Comparison of ENCODE assay signal across 8 mouse cellular contexts in genomic region chr10:70095506-70096270, GRCm38 (mm10). TPM values are rescaled to one million over a fixed set of nuclear protein-coding genes. Genes with fewer than 3 reads are reported as not detected.
DNase-seq lines count a peak whose midpoint lies in the region; ATAC-seq and TF ChIP-seq lines count a peak whose summit lies in the region.

No protein-coding gene starts in this region.

- no peaks in the 10 kb centered on the region for H3K9me3 ChIP-seq in hindbrain, embryonic 12.5 days (replicated peaks)
- no peaks in the 10 kb centered on the region for H3K9me3 ChIP-seq in lung, embryonic 16.5 days (ENCODE audit: control insufficient read depth, low read length)

- peaks cover 14% of the 10 kb centered on the region for H3K4me1 ChIP-seq in bone marrow macrophage, adult 2 months (ENCODE audit: control insufficient read depth, insufficient read depth, low read length)
- H3K4me1 ChIP-seq in hindbrain, embryonic 12.5 days, result peaks cover 36% of the 10 kb centered on the region
- peaks cover 19% of the 10 kb centered on the region for H3K4me1 ChIP-seq in lung, embryonic 16.5 days (replicated peaks; ENCODE audit: control insufficient read depth, insufficient read depth, low read length)

- H3K27ac ChIP-seq in bone marrow macrophage, adult 2 months (ENCODE audit: insufficient read depth, low read depth, low read length), result peak overlapping the region; percentile 81
- 0 out of 2 replicates have a peak overlapping the region, but pooled peaks have one; percentile 25 for H3K27ac ChIP-seq in hindbrain, embryonic 12.5 days
- H3K27ac ChIP-seq in lung, embryonic 16.5 days (ENCODE audit: low read length), result peak overlapping the region; percentile 89

- ATAC-seq in hindbrain, embryonic 12.5 days (ENCODE audit: low FRiP score), result no peak
- ATAC-seq in lung, embryonic 16.5 days (ENCODE audit: low read depth), result no peak

- TF ChIP-seq CTCF in bone marrow macrophage, adult 2 months (IDR thresholded peaks at IDR 0.05; ENCODE audit: low read depth, low read length), result no peak

- WGBS in hindbrain, embryonic 12.5 days, result 18% methylated on average over 13 of the region's 13 CpGs
- WGBS in lung, embryonic 16.5 days, result 19% methylated on average over 13 of the region's 13 CpGs

- peak overlapping the region; percentile 78 for H3K4me3 ChIP-seq in bone marrow macrophage, adult 2 months (ENCODE audit: insufficient read depth, low read length)
- H3K4me3 ChIP-seq in hindbrain, embryonic 12.5 days, result peak overlapping the region; percentile 43
- H3K4me3 ChIP-seq in lung, embryonic 16.5 days (ENCODE audit: low read length), result peak overlapping the region; percentile 94

- peak overlapping the region; percentile 95 for H3K4me2 ChIP-seq in hindbrain, embryonic 12.5 days (replicated peaks)
- H3K4me2 ChIP-seq in lung, embryonic 16.5 days (ENCODE audit: low read depth, low read length), result peak overlapping the region; percentile 92

- H3K36me3 ChIP-seq in hindbrain, embryonic 12.5 days, result no peaks in the 10 kb centered on the region
- H3K36me3 ChIP-seq in lung, embryonic 16.5 days (ENCODE audit: control insufficient read depth, insufficient read depth, low read length), result no peaks in the 10 kb centered on the region

- H3K9ac ChIP-seq in hindbrain, embryonic 12.5 days, result no peak overlapping the region
- peak overlapping the region; percentile 61 for H3K9ac ChIP-seq in lung, embryonic 16.5 days (ENCODE audit: low read length)

- peak; percentile 18 for DNase-seq in retina, embryonic 14.5 days (ENCODE audit: low spot score)
- DNase-seq in retina, postnatal 1 day, result no peak
- peak; percentile 42 for DNase-seq in yolk sac, embryonic 10.5 days (ENCODE audit: low spot score)
- DNase-seq in right cerebral cortex, adult 2 months (ENCODE audit: low spot score in 2 of 2), result no peak
- DNase-seq in gastrocnemius, postnatal 4 days (ENCODE audit: low spot score in 2 of 2), result no peak

- H3K27me3 ChIP-seq in hindbrain, embryonic 12.5 days, result no peaks in the 10 kb centered on the region
- H3K27me3 ChIP-seq in lung, embryonic 16.5 days (ENCODE audit: control insufficient read depth, insufficient read depth, low read depth, low read length), result no peaks in the 10 kb centered on the region

- no peak for TF ChIP-seq POLR2A in bone marrow macrophage, adult 2 months (IDR thresholded peaks at IDR 0.05; ENCODE audit: borderline replicate concordance, low read depth, low read length)

RNA-seq across cellular contexts. Expression of gene Ccdc6, which starts 1.2 kb away (rescaled TPM):
- polyA plus RNA-seq in bone marrow macrophage, adult 2 months (2012; ENCODE audit: insufficient read depth, insufficient read length, missing spikeins), result 30.5 and 33.8 TPM in 2 replicates
- polyA plus RNA-seq in hindbrain, embryonic 12.5 days (2016; fragmentation: Nextera tagmentation; extraction: Ambion mirVana), result 17.0 and 18.9 TPM in 2 replicates
- polyA plus RNA-seq in lung, embryonic 16.5 days (2015; fragmentation: Nextera tagmentation; extraction: Ambion mirVana), result 15.1 and 16.3 TPM in 2 replicates
- total RNA-seq in gastrocnemius, postnatal 4 days (2021), result 10 to 100 TPM; 65.3 to 73.4 TPM

Comparison
In these comparisons a context has a peak if more than half of its experiments do, and no peak if none do; other contexts are left out.
1. DNase-seq: peak in retina, embryonic 14.5 days (single experiment) and yolk sac, embryonic 10.5 days (single experiment); none in retina, postnatal 1 day (single experiment), right cerebral cortex, adult 2 months (0 of 2) and gastrocnemius, postnatal 4 days (0 of 2).
2. H3K27ac ChIP-seq: peak in every context shown above with its lines; median percentile 89 in lung, embryonic 16.5 days; 81 in bone marrow macrophage, adult 2 months; 25 in hindbrain, embryonic 12.5 days.
3. H3K4me3 ChIP-seq: peak in every context shown above with its lines; median percentile 94 in lung, embryonic 16.5 days; 78 in bone marrow macrophage, adult 2 months; 43 in hindbrain, embryonic 12.5 days.